Mouse (Mus musculus) frontal cortex, postnatal 14 days (tissue): Measurements from ENCODE around the gene Zbtb8b.
"Not testable (repeated sequence)": the region's sequence is repeated elsewhere in the genome, so short reads cannot be mapped to it uniquely, and the experiment has no call there.

ENCODE experiments used
- DNase-seq, 2 experiments: peaks; one replicate each; pipeline ENCODE4 v3.0.0; 2022; ENCODE audit warnings: low spot score in 2 of 2

Zbtb8b gene

GRCm38 (mm10) chr4:129440340-129441063 is at the start of gene Zbtb8b:
Gene Zbtb8b (minus strand): TSS chr4:129440853.
- DNase-seq: peak; percentile 73 to 74

- no peak for DNase-seq
Observed at GRCm38 (mm10) chr4:129481090-129481489, 40.4 kb upstream of the Zbtb8b start.

- DNase-seq: no peak
Observed at GRCm38 (mm10) chr4:129479863-129480262, 39.2 kb upstream of the Zbtb8b start.

GRCm38 (mm10) chr4:129476047-129476446 is 35.4 kb upstream of the Zbtb8b start:
- DNase-seq: no peak

- DNase-seq: no peak
Observed at GRCm38 (mm10) chr4:129464286-129464815, 23.7 kb upstream of the Zbtb8b start.

GRCm38 (mm10) chr4:129463097-129464059 is 22.7 kb upstream of the Zbtb8b start:
- no peak for DNase-seq

GRCm38 (mm10) chr4:129462118-129462517 is 21.5 kb upstream of the Zbtb8b start:
- no peak for DNase-seq

GRCm38 (mm10) chr4:129461183-129461960 is 20.7 kb upstream of the Zbtb8b start, which contains the start of gene Bsdc1:
Gene Bsdc1 (plus strand): TSS chr4:129461581.
- peak; percentile 100 for DNase-seq

- no peak for DNase-seq
Observed at GRCm38 (mm10) chr4:129460827-129461182, 20.2 kb upstream of the Zbtb8b start.

GRCm38 (mm10) chr4:129459726-129460125 is 19.1 kb upstream of the Zbtb8b start:
- DNase-seq: no peak

GRCm38 (mm10) chr4:129457311-129457710 is 16.7 kb upstream of the Zbtb8b start:
- DNase-seq: not testable (repeated sequence)

- no peak for DNase-seq
Observed at GRCm38 (mm10) chr4:129456126-129456525, 15.5 kb upstream of the Zbtb8b start.

- DNase-seq: peak; percentile 40 to 55
Observed at GRCm38 (mm10) chr4:129455265-129455664, 14.6 kb upstream of the Zbtb8b start.

GRCm38 (mm10) chr4:129451471-129452169 is 11.0 kb upstream of the Zbtb8b start:
- no peak for DNase-seq

- no peak for DNase-seq
Observed at GRCm38 (mm10) chr4:129450851-129451250, 10.2 kb upstream of the Zbtb8b start.

GRCm38 (mm10) chr4:129448713-129449112 is 8.1 kb upstream of the Zbtb8b start:
- no peak for DNase-seq

GRCm38 (mm10) chr4:129447778-129448563 is 7.3 kb upstream of the Zbtb8b start:
- no peak for DNase-seq

GRCm38 (mm10) chr4:129447360-129447759 is 6.7 kb upstream of the Zbtb8b start:
- no peak for DNase-seq

- DNase-seq: no peak
Observed at GRCm38 (mm10) chr4:129441145-129441544, 492 bp upstream of the Zbtb8b start.

- DNase-seq: no peak
Observed at GRCm38 (mm10) chr4:129418321-129418720, 22.3 kb downstream of the Zbtb8b start.
